Mouse (Mus musculus) thymus, adult 18-20 months (tissue): ENCODE results near the gene Peg3.

Source experiments
- DNase-seq, 2 experiments: peaks; one replicate each; pipeline ENCODE4 v3.0.0; 2022; ENCODE audit warnings: mixed read lengths in 2 of 2

Peg3 gene

GRCm38 (mm10) chr7:6708451-6709180 is 21.6 kb downstream of the Peg3 start:
- DNase-seq, result no peak

- no peak for DNase-seq
Measured at GRCm38 (mm10) chr7:6707416-6708015, 22.7 kb downstream of the Peg3 start.

- no peak for DNase-seq
Measured at GRCm38 (mm10) chr7:6699230-6699629, 31.0 kb downstream of the Peg3 start.

- DNase-seq, result peak in 1 of 2 experiments; percentile 3
Measured at GRCm38 (mm10) chr7:6696241-6697045, 33.8 kb downstream of the Peg3 start, which contains the start of gene Zim1. TSS of gene Zim1 (minus strand) at chr7:6696450.

- DNase-seq, result no peak
Measured at GRCm38 (mm10) chr7:6685511-6685910, 44.7 kb downstream of the Peg3 start.

- no peak for DNase-seq
Measured at GRCm38 (mm10) chr7:6666726-6667125, 63.5 kb downstream of the Peg3 start.

- no peak for DNase-seq
Measured at GRCm38 (mm10) chr7:6663430-6663829, 66.8 kb downstream of the Peg3 start.

GRCm38 (mm10) chr7:6659605-6660004 is 70.6 kb downstream of the Peg3 start:
- DNase-seq, result no peak

GRCm38 (mm10) chr7:6658606-6659005 is 71.6 kb downstream of the Peg3 start:
- no peak for DNase-seq
